Mouse (Mus musculus) cortical plate, adult 2 months (tissue): Measurements from ENCODE around the gene Zfp605. TPM values are rescaled to one million over a fixed set of nuclear protein-coding genes. Genes with fewer than 3 reads are reported as not detected.
"Not testable (repeated sequence)": the region's sequence is repeated elsewhere in the genome, so short reads cannot be mapped to it uniquely, and the experiment has no call there.

Source experiments
- H3K27ac ChIP-seq: fragments of 200-500 bp; 2 replicates; pipeline ENCODE4 v1.5.1; 2012; ENCODE audit warnings: low read length, control low read depth, inconsistent platforms; ENCODE audit not compliant: insufficient read depth
- H3K4me1 ChIP-seq: fragments of 200-500 bp; 2 replicates; pipeline ENCODE4 v1.6.1; 2011; ENCODE audit warnings: low read length; ENCODE audit not compliant: control insufficient read depth, insufficient read depth
- H3K4me3 ChIP-seq: fragments of 200-500 bp; 2 replicates; pipeline ENCODE4 v1.5.1; 2011; ENCODE audit warnings: mild to moderate bottlenecking, low read length, control low read depth; ENCODE audit not compliant: insufficient read depth
- CTCF ChIP-seq: fragments of 200-500 bp; IDR thresholded peaks from 2 replicates; pipeline ENCODE4 v1.5.1; 2011; ENCODE audit warnings: mild to moderate bottlenecking, control low read depth, low read length; ENCODE audit not compliant: insufficient read depth; ENCODE audit errors: extremely low read depth
- POLR2A ChIP-seq: fragments of 200-500 bp; IDR thresholded peaks from 2 replicates; pipeline ENCODE4 v1.6.1; 2011; ENCODE audit warnings: mild to moderate bottlenecking, low read length, control low read depth; ENCODE audit not compliant: insufficient read depth; ENCODE audit errors: extremely low read depth
- polyA plus RNA-seq: library from polyadenylated mRNA; depleted of rRNA; stranded (reverse); fragments of >200 nt; gene quantifications from 2 replicates; pipeline ENCODE4 v1.2.3, GENCODE M21; 2012

Gene Zfp605
- polyA plus RNA-seq, 1 experiment, result 6.8 TPM

- Histone ChIP-seq H3K4me1 (no peaks in the 10 kb centered on the region), H3K27ac (0 out of 2 replicates have a peak overlapping the region, but pooled peaks have one; percentile 41), H3K4me3 (peak overlapping the region; percentile 67)
- TF ChIP-seq CTCF (no peak), POLR2A (no peak)
Measured at GRCm38 (mm10) chr5:110106140-110106871, 3.6 kb upstream of the Zfp605 start.

GRCm38 (mm10) chr5:110106901-110107564 is 2.9 kb upstream of the Zfp605 start:
- Histone ChIP-seq H3K4me3 (peak overlapping the region; percentile 67), H3K27ac (peak overlapping the region; percentile 41; the same call in 1 of the 2 replicates), H3K4me1 (no peaks in the 10 kb centered on the region)
- TF ChIP-seq POLR2A (no peak), CTCF (no peak)

- H3K27ac ChIP-seq, result peak within 1 kb of the TSS; percentile 41; the same call in 1 of the 2 replicates
- TF ChIP-seq POLR2A, result peak; percentile 44
- TF ChIP-seq CTCF, result no peak
- H3K4me1 ChIP-seq, result no peaks in the 10 kb centered on the region
- H3K4me3 ChIP-seq, result peak within 1 kb of the TSS; percentile 67
Measured at GRCm38 (mm10) chr5:110107581-110108304, 2.1 kb upstream of the Zfp605 start, which contains the start of gene Gtpbp6. Gene Gtpbp6, minus strand, starts transcription at chr5:110108197.

GRCm38 (mm10) chr5:110108305-110108628 is 1.6 kb upstream of the Zfp605 start:
- peak overlapping the region; percentile 67; the same call in 1 of the 2 replicates for H3K4me3 ChIP-seq
- H3K27ac ChIP-seq, result no peak overlapping the region
- TF ChIP-seq POLR2A, result no peak
- no peaks in the 10 kb centered on the region for H3K4me1 ChIP-seq

- not testable (repeated sequence) for H3K27ac ChIP-seq, H3K4me3 ChIP-seq, H3K4me1 ChIP-seq
Measured at GRCm38 (mm10) chr5:110122380-110122779, 12.5 kb downstream of the Zfp605 start.

- Histone ChIP-seq H3K27ac (no peak within 1 kb of the TSS), H3K4me3 (peak within 1 kb of the TSS; percentile 94), H3K4me1 (peaks cover 3% of the 10 kb centered on the region; the same call in 1 of the 2 replicates)
- TF ChIP-seq CTCF (no peak), POLR2A (peak; percentile 78; the same call in 1 of the 2 replicates)
Measured at GRCm38 (mm10) chr5:110135293-110136086, 25.6 kb downstream of the Zfp605 start, which contains the start of gene Chfr. Gene Chfr, plus strand, starts transcription at chr5:110135842.

- peak overlapping the region; percentile 94 for H3K4me3 ChIP-seq
- H3K4me1 ChIP-seq, result peaks cover 3% of the 10 kb centered on the region; the same call in 1 of the 2 replicates
- TF ChIP-seq POLR2A, result no peak
- TF ChIP-seq CTCF, result no peak
- H3K27ac ChIP-seq, result no peak overlapping the region
Measured at GRCm38 (mm10) chr5:110136087-110136464, 26.2 kb downstream of the Zfp605 start.

GRCm38 (mm10) chr5:110137816-110138215 is 27.9 kb downstream of the Zfp605 start:
- H3K27ac ChIP-seq, result no peak overlapping the region
- H3K4me1 ChIP-seq, result peaks cover 3% of the 10 kb centered on the region; the same call in 1 of the 2 replicates
- TF ChIP-seq POLR2A (no peak), CTCF (no peak)
- no peak overlapping the region for H3K4me3 ChIP-seq

- Histone ChIP-seq H3K4me1 (peaks cover 3% of the 10 kb centered on the region; the same call in 1 of the 2 replicates), H3K4me3 (no peak overlapping the region), H3K27ac (no peak overlapping the region)
- no peak for TF ChIP-seq POLR2A
- no peak for TF ChIP-seq CTCF
Measured at GRCm38 (mm10) chr5:110139325-110139724, 29.4 kb downstream of the Zfp605 start.
